Mouse (Mus musculus) liver, adult 2 months (tissue): ENCODE measurements at regions not wholly inside any gene's neighbourhood (a gene's known extent, or its start where the extent isn't known, plus 50 kb on each side); places are given as distances from the start of the nearest gene placed in this dataset.

ENCODE experiments used
- CTCF ChIP-seq: fragments of 200-500 bp; IDR thresholded peaks from 2 replicates; pipeline ENCODE4 v1.5.1; 2011; ENCODE audit warnings: low read depth, low read length, control low read depth
- POLR2A ChIP-seq: fragments of 200-500 bp; IDR thresholded peaks from 2 replicates; pipeline ENCODE4 v1.6.1; 2011; ENCODE audit warnings: low read length, control low read depth; ENCODE audit not compliant: insufficient read depth; ENCODE audit errors: extremely low read depth

DNA sequence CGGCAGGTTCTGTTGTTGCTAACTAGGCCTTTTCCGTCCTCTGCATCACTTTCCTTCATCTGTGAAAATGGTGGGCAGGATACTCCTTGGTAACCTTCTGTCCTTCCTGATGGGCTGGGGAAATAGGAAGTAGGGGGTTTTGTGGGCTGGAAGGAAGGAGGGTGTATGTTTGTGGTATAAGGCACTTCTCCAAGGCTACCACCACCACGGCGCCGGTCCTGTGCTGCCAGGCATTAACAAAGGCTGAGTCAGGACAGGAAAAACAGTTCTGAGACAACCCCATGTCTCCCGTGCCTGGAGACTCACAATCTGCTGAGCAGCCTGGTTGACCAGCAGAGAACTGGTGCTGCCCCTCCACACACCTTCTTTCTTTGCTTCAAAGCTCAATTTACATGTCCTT lies 52.2 kb upstream of the Pja1 start:
- TF ChIP-seq CTCF (no peak), POLR2A (no peak)
